Mouse (Mus musculus) layer of hippocampus, adult 11-12 months (tissue): ENCODE data around the gene St8sia1.

Source experiments
- DNase-seq: peaks from one replicate; pipeline ENCODE4 v3.0.0; 2022; ENCODE audit warnings: low spot score

St8sia1 gene

GRCm38 (mm10) chr6:142865199-142865598 lies 99.1 kb downstream of the St8sia1 start:
- no peak for DNase-seq

GRCm38 (mm10) chr6:142863881-142864280 lies 100.4 kb downstream of the St8sia1 start:
- DNase-seq = no peak

GRCm38 (mm10) chr6:142862265-142862664 lies 102.0 kb downstream of the St8sia1 start:
- DNase-seq = no peak

GRCm38 (mm10) chr6:142860396-142860795 lies 103.9 kb downstream of the St8sia1 start:
- DNase-seq = no peak

DNA sequence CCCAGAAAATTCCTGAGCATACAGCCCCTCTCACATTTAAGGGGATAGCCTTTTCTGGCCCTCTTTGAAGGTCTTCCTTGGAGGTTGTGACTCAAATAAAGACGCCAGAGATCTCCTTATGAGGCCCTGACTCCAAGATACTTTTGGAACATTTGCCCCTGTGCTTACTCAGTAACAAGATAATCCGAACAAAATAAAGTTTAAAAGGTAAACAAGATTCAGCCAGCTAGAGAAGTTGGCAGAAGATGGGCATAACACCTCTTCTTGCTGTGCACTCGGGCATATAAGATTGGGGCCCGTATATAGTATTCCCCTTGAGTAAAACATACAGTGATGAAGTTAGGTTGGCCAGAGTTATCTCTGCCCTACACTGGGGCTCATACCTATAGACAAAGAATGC lies 104.3 kb downstream of the St8sia1 start:
- DNase-seq = no peak

- no peak for DNase-seq
Observed at GRCm38 (mm10) chr6:142858937-142859336, 105.3 kb downstream of the St8sia1 start.

- DNase-seq = no peak
Observed at GRCm38 (mm10) chr6:142856258-142856874, 107.9 kb downstream of the St8sia1 start.

DNA sequence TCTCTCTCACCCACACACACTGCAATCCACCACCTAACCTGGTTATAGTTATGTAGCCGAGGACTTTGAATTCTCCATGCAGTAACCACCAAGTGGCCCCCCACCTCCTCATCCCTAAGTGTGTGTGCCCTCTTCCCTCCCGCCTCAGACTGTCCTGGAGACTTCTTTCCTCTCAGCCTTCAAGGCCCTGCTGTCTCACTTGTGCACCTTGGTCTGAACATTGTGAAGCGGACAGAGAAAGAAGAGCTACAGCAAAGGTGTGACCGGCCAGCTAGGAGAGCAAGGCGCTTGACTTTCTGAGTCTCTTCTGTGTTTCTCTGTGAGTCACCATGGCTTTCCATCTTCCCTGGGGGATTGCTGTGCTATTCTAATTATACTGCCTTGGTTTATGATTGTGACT lies 108.5 kb downstream of the St8sia1 start:
- no peak for DNase-seq

DNA sequence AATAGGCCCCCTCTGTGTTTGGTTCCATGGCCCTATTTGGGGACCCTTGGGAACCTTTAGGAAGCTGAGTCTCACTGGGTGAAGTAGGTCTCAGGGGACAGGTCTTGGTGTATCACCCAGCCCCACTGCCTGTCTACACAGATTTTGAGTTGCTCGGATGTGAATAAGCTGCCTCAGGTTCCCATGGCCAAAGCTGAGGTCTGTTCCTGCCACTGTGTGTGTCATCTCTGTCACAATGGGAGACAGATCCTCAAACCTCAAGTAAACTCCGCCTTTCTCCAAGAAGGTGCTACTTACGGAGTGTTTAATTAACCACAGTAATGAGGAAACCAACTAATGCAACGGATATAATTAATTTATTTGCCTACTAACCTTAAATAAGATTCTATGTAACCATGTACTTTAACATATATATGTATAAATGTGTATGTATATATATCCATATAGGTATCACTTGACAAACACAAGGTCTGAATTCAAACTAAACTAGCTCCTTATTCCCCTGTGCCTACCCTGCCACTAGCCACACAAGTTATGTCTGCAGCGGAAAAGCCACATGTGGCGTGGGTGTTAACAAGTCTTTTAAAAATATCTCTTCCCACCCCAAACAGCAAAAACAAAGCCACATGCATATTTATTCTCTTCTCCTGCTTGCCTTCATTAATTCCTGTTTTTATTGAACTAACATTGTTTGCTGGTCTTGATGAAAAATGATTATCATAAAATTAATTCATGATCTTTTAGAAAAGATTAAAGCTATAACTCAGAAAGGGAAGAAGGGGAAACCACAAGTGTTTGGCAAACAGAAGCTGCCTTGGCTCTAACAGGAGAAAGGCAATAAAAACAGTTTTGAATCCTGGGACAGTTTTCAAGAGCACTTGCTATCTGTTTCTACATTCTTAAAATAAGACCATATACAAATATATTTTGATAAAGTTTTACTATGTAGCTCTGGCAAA lies 111.6 kb downstream of the St8sia1 start:
- DNase-seq = no peak

- DNase-seq = no peak
Observed at GRCm38 (mm10) chr6:142850436-142850835, 113.8 kb downstream of the St8sia1 start.

GRCm38 (mm10) chr6:142849326-142849725 lies 114.9 kb downstream of the St8sia1 start:
- DNase-seq = no peak

GRCm38 (mm10) chr6:142847914-142848674 lies 116.2 kb downstream of the St8sia1 start:
- no peak for DNase-seq

DNA sequence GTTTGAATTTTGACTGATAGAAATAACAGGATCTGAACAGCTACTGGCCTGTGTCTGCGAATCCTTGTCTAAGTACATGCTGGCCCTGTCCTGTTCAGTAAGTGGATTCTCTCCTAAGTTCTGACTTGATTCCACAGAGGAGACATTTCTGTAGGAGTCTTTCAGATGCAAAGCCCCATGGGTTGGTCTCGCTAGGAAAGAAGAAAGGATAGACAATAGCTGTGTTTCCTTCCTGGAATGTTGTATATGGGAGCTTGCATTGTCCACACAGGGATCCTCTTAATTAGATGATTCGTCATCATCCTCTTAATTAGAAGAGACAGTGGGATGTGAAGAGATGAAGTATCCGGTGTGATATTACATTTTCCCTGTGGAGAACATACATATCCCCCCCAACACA lies 117.4 kb downstream of the St8sia1 start:
- DNase-seq = no peak

DNA sequence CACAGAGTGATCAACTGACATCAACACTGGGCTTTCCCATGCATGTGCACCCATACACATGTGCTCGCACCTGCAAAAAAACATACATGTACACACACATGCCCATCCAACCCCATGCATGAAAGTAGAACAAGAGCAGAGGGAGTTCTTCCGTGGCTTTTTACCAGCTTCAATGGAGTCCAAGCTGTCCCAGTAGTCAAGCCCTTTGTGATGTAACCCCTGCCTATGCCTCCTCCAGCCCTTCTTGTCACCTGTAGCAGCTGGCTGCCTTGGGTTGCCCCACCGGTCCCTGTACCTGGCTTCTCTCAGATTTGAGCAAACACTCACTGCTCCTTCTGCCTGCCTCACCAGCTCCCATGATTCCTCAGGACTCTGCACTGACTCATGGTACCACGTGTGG lies 119.2 kb downstream of the St8sia1 start:
- no peak for DNase-seq

GRCm38 (mm10) chr6:142844061-142844460 lies 120.2 kb downstream of the St8sia1 start:
- no peak for DNase-seq

DNA sequence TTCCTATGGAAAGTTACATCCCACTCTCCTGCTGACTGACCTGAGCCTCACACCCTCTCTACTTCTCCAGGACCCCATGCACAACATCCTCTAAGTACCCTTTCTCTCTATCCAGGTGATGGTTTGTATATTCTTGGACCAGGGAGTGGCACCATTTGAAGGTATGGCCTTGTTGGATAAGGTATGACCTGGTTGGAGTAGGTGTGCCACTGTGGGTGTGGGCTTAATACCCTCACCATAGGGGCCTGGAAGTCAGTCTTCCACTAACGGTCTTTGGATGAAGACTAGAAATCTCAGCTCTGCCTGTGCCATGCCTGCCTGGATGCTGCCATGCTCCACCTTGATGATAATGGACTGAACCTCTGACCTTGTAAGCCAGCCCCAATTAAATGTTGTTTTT lies 125.8 kb downstream of the St8sia1 start:
- DNase-seq = no peak

DNA sequence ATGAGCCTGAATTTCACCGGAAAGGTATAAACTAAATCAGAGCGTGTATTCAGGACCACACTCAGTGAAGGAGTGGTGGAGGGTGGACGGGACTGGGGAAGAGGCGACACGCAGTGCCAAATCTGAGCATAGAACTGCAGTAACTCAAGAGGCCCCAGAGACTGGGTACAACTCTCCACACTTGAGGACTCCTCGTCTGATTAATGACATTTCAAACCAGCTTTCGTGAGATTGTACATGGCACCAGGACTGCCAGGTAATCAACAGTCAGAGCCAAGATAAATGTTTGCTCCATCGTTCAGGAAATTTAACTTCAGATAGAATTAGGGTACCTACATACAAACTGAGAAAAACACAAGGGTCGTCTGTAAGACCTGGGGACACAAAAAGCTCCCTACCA lies 126.9 kb downstream of the St8sia1 start:
- DNase-seq = no peak

DNA sequence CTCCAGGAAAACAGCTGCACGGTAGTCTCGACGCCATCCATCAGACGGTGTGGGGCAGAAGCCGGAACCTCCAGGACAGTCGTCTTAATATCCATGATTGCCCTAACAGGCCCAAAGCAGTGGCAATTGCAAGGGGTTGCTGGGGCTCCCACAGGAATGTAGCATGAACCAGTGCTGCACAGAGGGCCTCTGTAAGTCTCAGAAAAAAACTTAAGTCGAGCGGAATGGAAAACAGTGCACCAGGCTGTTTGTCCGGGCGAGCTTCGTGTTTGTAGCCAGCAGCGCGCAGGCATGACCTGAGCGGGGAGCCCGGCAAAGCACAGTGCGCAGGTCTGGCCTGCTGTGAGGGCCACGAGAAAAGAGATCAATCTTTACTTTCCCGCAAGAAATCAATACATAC lies 128.5 kb downstream of the St8sia1 start:
- DNase-seq = no peak

DNA sequence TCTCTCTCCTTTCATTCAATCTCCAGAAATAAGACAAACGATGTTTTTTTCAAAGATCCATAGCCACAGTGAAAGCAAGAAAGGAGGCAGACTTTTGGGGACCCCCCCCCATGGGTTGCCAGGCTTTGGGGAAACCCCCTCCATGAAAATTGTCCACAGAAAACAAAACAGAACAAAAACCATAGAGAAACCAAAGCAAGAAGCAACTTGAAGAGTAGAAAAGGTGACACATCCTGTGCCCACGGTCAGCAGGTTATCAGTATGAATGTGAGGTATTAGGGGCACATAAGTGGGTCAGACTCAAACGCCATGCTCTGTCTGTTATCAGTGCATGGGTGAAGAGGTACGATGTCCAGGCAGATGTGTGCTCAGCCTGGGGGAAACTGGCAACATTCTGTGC lies 129.3 kb downstream of the St8sia1 start:
- DNase-seq = no peak

- DNase-seq = no peak
Observed at GRCm38 (mm10) chr6:142831706-142832105, 132.5 kb downstream of the St8sia1 start.

- no peak for DNase-seq
Observed at GRCm38 (mm10) chr6:142831243-142831642, 133.0 kb downstream of the St8sia1 start.

- no peak for DNase-seq
Observed at GRCm38 (mm10) chr6:142830221-142830620, 134.0 kb downstream of the St8sia1 start.

GRCm38 (mm10) chr6:142825449-142825848 lies 138.8 kb downstream of the St8sia1 start:
- DNase-seq = no peak
